Mouse (Mus musculus) forebrain, embryonic 11.5 days (tissue): Measurements from ENCODE around the gene Cptp. TPM values are rescaled to one million over a fixed set of nuclear protein-coding genes. Genes with fewer than 3 reads are reported as not detected.

Experiments
- ATAC-seq: fragments of 200-750 bp; cut with Nextera tagmentation; replicated peaks from 2 replicates; pipeline ENCODE4 v1.8.0; 2017; ENCODE audit warnings: moderate TSS enrichment; ENCODE audit not compliant: low FRiP score
- DNase-seq: peaks from one replicate; pipeline ENCODE4 v3.0.0-alpha.2; 2017; ENCODE audit warnings: low spot score
- H3K27ac ChIP-seq: fragments of 300-500 bp; sonication (generic); 2 replicates; pipeline ENCODE4 v1.5.1; 2014; ENCODE audit warnings: low read depth, low read length
- H3K27me3 ChIP-seq: fragments of 300-500 bp; sonication (generic); 2 replicates; pipeline ENCODE4 v1.6.1; 2014; ENCODE audit warnings: mild to moderate bottlenecking, low read length, mixed read lengths; ENCODE audit not compliant: control insufficient read depth, insufficient read depth
- H3K36me3 ChIP-seq: fragments of 300-500 bp; sonication (generic); 2 replicates; pipeline ENCODE4 v1.6.1; 2014; ENCODE audit warnings: mild to moderate bottlenecking, low read length, moderate library complexity, mixed read lengths; ENCODE audit not compliant: control insufficient read depth, insufficient read depth
- H3K4me1 ChIP-seq: fragments of 300-500 bp; sonication (generic); replicated peaks from 2 replicates; pipeline ENCODE4 v1.6.1; 2014; ENCODE audit warnings: low read length, mixed read lengths; ENCODE audit not compliant: control insufficient read depth, insufficient read depth
- H3K4me2 ChIP-seq: fragments of 300-500 bp; sonication (generic); 2 replicates; pipeline ENCODE4 v1.6.1; 2014; ENCODE audit warnings: low read depth, mild to moderate bottlenecking, low read length, moderate library complexity, mixed read lengths; ENCODE audit not compliant: severe bottlenecking
- H3K4me3 ChIP-seq: fragments of 300-500 bp; sonication (generic); 2 replicates; pipeline ENCODE4 v1.5.1; 2014; ENCODE audit warnings: low read depth, low read length
- H3K9ac ChIP-seq: fragments of 300-500 bp; sonication (generic); 2 replicates; pipeline ENCODE4 v1.6.1; 2014; ENCODE audit warnings: low read length
- H3K9me3 ChIP-seq: fragments of 300-500 bp; sonication (generic); 2 replicates; pipeline ENCODE4 v1.6.1; 2016; ENCODE audit warnings: low read length, mixed read lengths; ENCODE audit not compliant: control insufficient read depth
- WGBS: fragments of 180-500 bp; shearing (Covaris S2); extraction: QIAGEN DNeasy Blood & Tissue Kit; methylation state at CpG from one replicate; pipeline ENCODE4 v1.1.7; 2014; 5-methylcytosine and 5-hydroxymethylcytosine counted together
- polyA plus RNA-seq: library from polyadenylated mRNA; unstranded; fragments of >200 nt; fragmentation: Nextera tagmentation; extraction: Ambion mirVana; gene quantifications from 2 replicates; pipeline ENCODE4 v1.2.1, GENCODE M21; 2014

The Cptp gene
- polyA plus RNA-seq, 1 experiment from 2014 or later: 22.3 TPM

DNA sequence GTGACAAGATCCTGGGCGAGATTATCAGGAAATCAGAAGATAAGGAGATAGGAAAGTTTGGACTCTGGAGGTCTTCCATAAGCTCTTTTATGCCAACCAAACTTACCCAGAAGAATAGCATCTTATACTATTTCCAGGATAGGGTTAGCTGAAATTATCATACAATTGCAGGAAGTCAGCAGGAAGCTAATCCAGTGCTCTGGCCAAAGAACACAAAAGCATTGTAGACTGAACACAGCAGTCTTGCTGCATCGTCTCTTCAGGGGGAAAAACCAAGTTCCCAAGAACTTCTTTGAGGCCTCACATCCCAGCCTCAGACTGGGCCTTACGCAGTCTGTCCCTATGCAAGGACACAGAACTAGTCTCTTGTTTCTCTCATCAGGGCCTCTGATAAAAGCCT, 14.3 kb upstream of the Cptp start:
- no peak overlapping the region for H3K4me2 ChIP-seq
- no peak overlapping the region for H3K4me3 ChIP-seq
- no peaks in the 10 kb centered on the region for H3K4me1 ChIP-seq
- no peaks in the 10 kb centered on the region for H3K9me3 ChIP-seq
- ATAC-seq (no peak), DNase-seq (no peak)
- no peaks in the 10 kb centered on the region for H3K27me3 ChIP-seq
- 83% methylated on average over 3 of the region's 3 CpGs for WGBS
- H3K9ac ChIP-seq: no peak overlapping the region
- no peak overlapping the region for H3K27ac ChIP-seq
- peaks cover 11% of the 10 kb centered on the region for H3K36me3 ChIP-seq

DNA sequence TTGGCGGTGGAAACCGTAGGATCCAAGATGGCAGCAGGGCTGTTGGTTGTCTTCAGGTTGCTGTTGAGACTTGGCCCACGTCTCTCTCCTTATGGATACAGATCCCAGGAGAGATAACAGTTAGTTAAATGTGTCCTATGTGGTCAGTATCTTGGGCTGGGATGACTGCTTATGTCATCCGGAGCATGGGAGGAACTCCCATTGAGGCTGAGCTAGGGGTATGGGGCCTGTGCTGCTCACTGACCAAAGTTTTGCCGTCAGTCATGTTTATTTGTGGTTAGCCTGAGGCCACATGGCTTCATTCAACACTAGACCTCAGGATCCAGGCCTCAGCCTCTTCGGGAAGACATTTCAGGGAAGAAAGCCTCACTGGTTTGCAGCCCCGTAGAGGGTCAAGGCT, 2.2 kb upstream of the Cptp start:
- Histone ChIP-seq H3K27ac (no peak overlapping the region), H3K9ac (no peak overlapping the region), H3K9me3 (no peaks in the 10 kb centered on the region), H3K36me3 (no peaks in the 10 kb centered on the region; the same call in 1 of the 2 replicates), H3K4me2 (no peak overlapping the region), H3K4me3 (no peak overlapping the region), H3K4me1 (peaks cover 6% of the 10 kb centered on the region; the same call in 1 of the 2 replicates), H3K27me3 (no peaks in the 10 kb centered on the region)
- ATAC-seq: no peak
- 93% methylated on average over 7 of the region's 7 CpGs for WGBS
- no peak for DNase-seq

DNA sequence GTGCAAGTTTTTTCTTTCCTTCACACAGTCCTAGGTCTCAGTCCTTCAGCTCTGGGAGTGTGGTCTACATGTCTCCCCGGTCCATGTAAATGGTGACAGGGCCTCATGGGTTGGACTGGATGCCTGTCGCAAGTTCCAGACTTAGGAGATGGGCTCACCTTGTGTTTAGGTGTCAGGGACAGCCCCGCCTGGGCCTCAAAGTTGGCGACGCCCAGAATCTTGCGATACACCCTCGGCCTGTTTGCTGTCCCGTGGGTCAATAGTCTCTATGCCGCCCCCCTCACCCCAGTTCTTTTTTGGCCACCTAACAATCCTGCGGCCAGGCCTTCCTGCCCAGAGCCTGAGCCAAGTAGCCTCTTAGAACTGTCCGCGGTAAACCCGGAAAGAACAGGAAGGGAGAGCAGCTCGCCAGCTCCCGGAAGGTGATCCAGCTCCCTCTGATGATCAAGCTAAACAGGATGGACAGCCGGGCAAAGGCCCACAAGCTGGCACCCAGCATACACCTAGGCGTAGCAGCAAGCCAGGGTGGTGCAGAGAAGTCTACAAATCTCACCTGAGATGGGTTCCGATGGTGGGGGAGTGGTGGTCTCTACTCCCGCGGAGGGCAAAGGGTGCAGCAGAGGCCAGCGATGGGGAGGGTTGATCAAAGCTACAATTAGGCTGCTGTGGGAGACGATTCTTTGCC, 484 bp downstream of the Cptp start:
- H3K27ac ChIP-seq: 0 out of 2 replicates have a peak overlapping the region, but pooled peaks have one; percentile 12
- 10% methylated on average over 22 of the region's 22 CpGs for WGBS
- peak; percentile 10 for ATAC-seq

DNA sequence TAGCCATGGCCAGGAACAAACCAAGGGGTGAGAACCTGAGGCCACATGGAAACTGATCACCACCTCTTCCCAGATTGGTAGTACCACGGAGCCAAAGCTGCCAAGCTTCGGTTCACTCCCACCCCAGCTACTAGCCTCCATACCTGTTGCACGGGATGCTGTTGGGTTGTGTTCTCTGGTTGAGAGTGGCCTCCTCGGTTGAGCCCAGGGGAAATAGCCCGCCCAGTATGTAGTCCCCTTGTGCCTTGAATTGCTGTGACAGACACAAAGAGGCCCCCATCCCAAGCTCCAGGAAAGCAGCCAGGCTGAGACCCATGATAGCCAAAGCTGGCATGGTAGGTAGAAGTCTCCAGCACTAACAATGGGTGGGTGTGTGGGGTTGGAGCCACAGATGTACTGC, 6.2 kb downstream of the Cptp start, which contains the start of gene Tas1r3:
Gene Tas1r3 (minus strand): TSS at position 362 of the 400 bp plus-strand sequence.
- Histone ChIP-seq H3K27me3 (no peaks in the 10 kb centered on the region), H3K9ac (no peak within 1 kb of the TSS), H3K4me1 (no peaks in the 10 kb centered on the region), H3K9me3 (no peaks in the 10 kb centered on the region), H3K36me3 (no peaks in the 10 kb centered on the region; the same call in 1 of the 2 replicates), H3K4me3 (no peak within 1 kb of the TSS), H3K4me2 (no peak within 1 kb of the TSS), H3K27ac (no peak within 1 kb of the TSS)
- WGBS: 81% methylated on average over 5 of the region's 5 CpGs
- DNase-seq (no peak), ATAC-seq (no peak)

More for the DNA sequence above, 484 bp downstream of the Cptp start:
- H3K36me3 ChIP-seq: no peaks in the 10 kb centered on the region; the same call in 1 of the 2 replicates
- H3K27me3 ChIP-seq: no peaks in the 10 kb centered on the region
- peak overlapping the region; percentile 90 for H3K4me2 ChIP-seq
- peak overlapping the region; percentile 84 for H3K9ac ChIP-seq
- peaks cover 6% of the 10 kb centered on the region; the same call in 1 of the 2 replicates for H3K4me1 ChIP-seq
- peak overlapping the region; percentile 82 for H3K4me3 ChIP-seq
- DNase-seq: no peak
- no peaks in the 10 kb centered on the region for H3K9me3 ChIP-seq

DNA sequence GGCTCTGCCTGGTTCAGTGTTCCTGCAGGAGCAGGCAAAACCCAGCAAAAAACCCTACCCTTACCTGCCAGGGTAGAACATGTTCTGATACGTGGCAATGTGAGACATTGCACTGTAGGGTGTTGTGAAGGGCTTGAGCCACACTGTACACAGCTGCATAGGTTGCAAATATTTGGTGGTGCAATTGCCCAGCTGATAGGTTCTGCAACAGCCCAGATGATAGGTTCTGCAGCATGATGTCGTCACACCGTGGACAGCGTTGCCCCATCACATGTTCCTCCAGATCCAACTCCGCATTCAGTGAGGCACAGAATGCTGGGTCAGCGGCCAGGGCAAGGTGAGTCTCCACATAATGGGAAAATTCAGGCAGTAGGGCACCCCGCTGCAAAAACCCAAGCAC, 7.5 kb downstream of the Cptp start:
- ATAC-seq (no peak), DNase-seq (no peak)
- no peaks in the 10 kb centered on the region; the same call in 1 of the 2 replicates for H3K36me3 ChIP-seq
- no peaks in the 10 kb centered on the region for H3K9me3 ChIP-seq
- H3K27ac ChIP-seq: no peak overlapping the region
- H3K4me3 ChIP-seq: no peak overlapping the region
- H3K9ac ChIP-seq: no peak overlapping the region
- H3K27me3 ChIP-seq: no peaks in the 10 kb centered on the region
- no peak overlapping the region for H3K4me2 ChIP-seq
- 95% methylated on average over 7 of the region's 7 CpGs for WGBS
- H3K4me1 ChIP-seq: no peaks in the 10 kb centered on the region

DNA sequence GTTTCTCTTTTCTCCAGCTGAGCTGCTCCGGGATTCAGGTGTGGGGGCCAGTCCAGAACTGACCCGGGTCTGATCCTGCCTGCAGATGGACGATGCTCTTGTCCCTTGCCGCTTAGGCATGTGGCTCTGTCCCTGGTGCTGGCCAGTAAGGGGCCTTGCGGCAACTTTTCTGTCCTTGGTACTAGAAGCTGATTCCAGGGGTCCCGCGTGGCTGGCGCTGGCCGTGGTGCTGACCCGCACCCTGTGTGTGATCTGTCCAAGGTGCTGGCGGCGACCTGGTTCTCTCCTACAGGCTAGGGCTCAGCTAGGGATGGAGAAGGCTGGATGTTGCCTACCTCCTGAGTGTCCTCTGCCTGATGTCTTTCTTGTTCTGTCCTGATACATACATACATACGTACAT, 9.9 kb downstream of the Cptp start:
- Histone ChIP-seq H3K27me3 (no peaks in the 10 kb centered on the region), H3K27ac (no peak overlapping the region), H3K36me3 (peaks cover 4% of the 10 kb centered on the region; the same call in 1 of the 2 replicates), H3K9ac (no peak overlapping the region), H3K4me2 (no peak overlapping the region), H3K9me3 (no peaks in the 10 kb centered on the region), H3K4me1 (no peaks in the 10 kb centered on the region), H3K4me3 (no peak overlapping the region)
- peak; percentile 83 for DNase-seq
- no peak for ATAC-seq
- 29% methylated on average over 13 of the region's 13 CpGs for WGBS

DNA sequence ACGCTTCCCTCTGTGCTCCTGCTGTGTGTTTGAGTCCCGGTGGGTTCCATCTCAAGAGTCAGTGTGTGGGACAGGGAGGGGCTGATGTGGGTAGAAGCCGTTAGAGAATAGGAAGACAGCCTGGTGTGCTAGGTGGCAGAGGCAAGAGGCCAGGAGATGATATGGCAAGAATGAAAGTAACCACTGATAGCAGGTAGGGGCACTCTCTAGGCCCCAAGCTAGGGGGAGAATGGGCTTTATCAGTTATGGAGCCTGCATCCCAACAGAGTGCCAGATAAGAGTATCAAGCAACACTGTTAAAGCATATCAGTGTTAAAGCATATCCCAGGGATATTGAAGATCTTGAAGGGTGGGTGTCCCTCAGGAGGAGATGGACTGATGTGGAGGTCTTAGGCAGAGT, 12.4 kb downstream of the Cptp start:
- Histone ChIP-seq H3K27me3 (no peaks in the 10 kb centered on the region), H3K27ac (no peak overlapping the region), H3K9ac (no peak overlapping the region), H3K36me3 (peaks cover 4% of the 10 kb centered on the region; the same call in 1 of the 2 replicates), H3K9me3 (no peaks in the 10 kb centered on the region), H3K4me2 (no peak overlapping the region), H3K4me3 (no peak overlapping the region), H3K4me1 (no peaks in the 10 kb centered on the region)
- no peak for DNase-seq
- ATAC-seq: no peak
- 85% methylated on average over 3 of the region's 3 CpGs for WGBS

DNA sequence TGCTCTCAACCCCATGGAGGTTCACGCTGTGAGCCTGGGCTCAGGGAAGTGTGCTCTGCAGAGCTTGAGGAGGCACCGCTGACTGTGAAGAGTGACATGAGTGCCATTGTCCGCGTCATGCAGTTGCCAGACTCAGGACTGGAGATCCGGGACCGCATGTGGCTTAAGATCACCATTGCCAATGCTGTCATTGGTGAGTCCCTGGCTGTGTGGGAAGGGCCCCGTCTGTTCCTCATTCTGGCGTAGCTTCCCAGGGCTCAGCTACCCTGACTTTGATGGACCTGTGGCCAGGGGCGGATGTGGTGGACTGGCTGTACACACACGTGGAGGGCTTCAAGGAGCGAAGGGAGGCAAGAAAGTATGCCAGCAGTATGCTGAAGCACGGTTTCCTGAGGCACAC, 13.2 kb downstream of the Cptp start:
- H3K27ac ChIP-seq: no peak overlapping the region
- no peaks in the 10 kb centered on the region for H3K27me3 ChIP-seq
- ATAC-seq: no peak
- peaks cover 4% of the 10 kb centered on the region; the same call in 1 of the 2 replicates for H3K36me3 ChIP-seq
- no peak overlapping the region for H3K4me3 ChIP-seq
- DNase-seq: no peak
- H3K4me2 ChIP-seq: no peak overlapping the region
- H3K9ac ChIP-seq: no peak overlapping the region
- WGBS: 94% methylated on average over 12 of the region's 12 CpGs
- H3K4me1 ChIP-seq: no peaks in the 10 kb centered on the region
- no peaks in the 10 kb centered on the region for H3K9me3 ChIP-seq

DNA sequence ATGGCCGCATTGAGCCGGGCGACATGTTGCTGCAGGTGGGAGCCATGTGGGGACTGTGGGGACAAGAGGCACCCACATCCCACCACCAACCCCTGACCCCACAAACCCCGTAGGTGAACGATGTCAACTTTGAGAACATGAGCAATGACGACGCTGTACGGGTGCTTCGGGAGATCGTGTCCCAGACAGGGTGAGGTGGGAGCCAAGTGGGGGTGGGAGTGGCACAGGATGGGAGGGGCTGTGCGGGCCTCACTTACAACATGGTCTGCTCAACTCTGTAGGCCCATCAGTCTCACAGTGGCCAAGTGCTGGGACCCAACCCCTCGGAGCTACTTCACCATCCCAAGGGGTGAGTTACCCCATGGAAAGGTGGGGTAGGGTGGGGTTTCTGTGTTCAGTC, 14.2 kb downstream of the Cptp start:
- no peaks in the 10 kb centered on the region for H3K9me3 ChIP-seq
- H3K36me3 ChIP-seq: peaks cover 4% of the 10 kb centered on the region; the same call in 1 of the 2 replicates
- H3K4me1 ChIP-seq: 0 out of 2 replicates have a peak, but pooled peaks cover 4% of the 10 kb centered on the region

More for the DNA sequence above, 14.2 kb downstream of the Cptp start:
- 93% methylated on average over 12 of the region's 12 CpGs for WGBS
- DNase-seq: no peak
- H3K4me2 ChIP-seq: no peak overlapping the region
- no peak overlapping the region for H3K4me3 ChIP-seq
- H3K9ac ChIP-seq: no peak overlapping the region
- no peak overlapping the region for H3K27ac ChIP-seq
- ATAC-seq: no peak
- H3K27me3 ChIP-seq: no peaks in the 10 kb centered on the region
